Mouse (Mus musculus) thymus, adult 2 months (tissue): ENCODE data around the gene Tmem30a. TPM values are rescaled to one million over a fixed set of nuclear protein-coding genes. Genes with fewer than 3 reads are reported as not detected.

Experiments
- DNase-seq: peaks from one replicate; pipeline ENCODE4 v3.0.0; 2021
- H3K27ac ChIP-seq: fragments of 200-500 bp; 2 replicates; pipeline ENCODE4 v1.5.1; 2012; ENCODE audit warnings: low read length, control low read depth; ENCODE audit not compliant: control insufficient read depth, insufficient read depth
- H3K27me3 ChIP-seq: fragments of 200-500 bp; 2 replicates; pipeline ENCODE4 v1.6.1; 2012; ENCODE audit warnings: mild to moderate bottlenecking, low read length, moderate library complexity, mixed read lengths; ENCODE audit not compliant: control insufficient read depth, insufficient read depth
- H3K36me3 ChIP-seq: fragments of 200-500 bp; 2 replicates; pipeline ENCODE4 v1.6.1; 2012; ENCODE audit warnings: mild to moderate bottlenecking, low read length, moderate library complexity; ENCODE audit not compliant: control insufficient read depth, insufficient read depth
- H3K4me1 ChIP-seq: fragments of 200-500 bp; replicated peaks from 2 replicates; pipeline ENCODE4 v1.6.1; 2012; ENCODE audit warnings: low read length; ENCODE audit not compliant: control insufficient read depth, insufficient read depth
- H3K4me3 ChIP-seq: fragments of 200-500 bp; 2 replicates; pipeline ENCODE4 v1.5.1; 2012; ENCODE audit warnings: mild to moderate bottlenecking, low read length, control low read depth, moderate library complexity; ENCODE audit not compliant: control insufficient read depth, insufficient read depth
- CTCF ChIP-seq: fragments of 200-500 bp; IDR thresholded peaks from 2 replicates; pipeline ENCODE4 v1.5.1; 2012; ENCODE audit warnings: mild to moderate bottlenecking, control low read depth, low read length, moderate library complexity, borderline replicate concordance; ENCODE audit not compliant: control insufficient read depth, poor library complexity, insufficient read depth; ENCODE audit errors: extremely low read depth
- POLR2A ChIP-seq: fragments of 200-500 bp; IDR thresholded peaks from 2 replicates; pipeline ENCODE4 v1.6.1; 2012; ENCODE audit warnings: mild to moderate bottlenecking, low read length, control low read depth, moderate library complexity; ENCODE audit not compliant: control insufficient read depth, poor library complexity, insufficient read depth; ENCODE audit errors: extremely low read depth
- WGBS: fragments of 180-500 bp; shearing (Covaris S2); methylation state at CpG from one replicate; pipeline ENCODE4 v1.1.7; 2018; 5-methylcytosine and 5-hydroxymethylcytosine counted together
- polyA plus RNA-seq: library from polyadenylated mRNA; depleted of rRNA; stranded (reverse); fragments of >200 nt; gene quantifications from 2 replicates; pipeline ENCODE4 v1.2.3, GENCODE M21; 2012; rRNA removed

Tmem30a gene
- polyA plus RNA-seq, 1 experiment, result 50.5 TPM

DNA sequence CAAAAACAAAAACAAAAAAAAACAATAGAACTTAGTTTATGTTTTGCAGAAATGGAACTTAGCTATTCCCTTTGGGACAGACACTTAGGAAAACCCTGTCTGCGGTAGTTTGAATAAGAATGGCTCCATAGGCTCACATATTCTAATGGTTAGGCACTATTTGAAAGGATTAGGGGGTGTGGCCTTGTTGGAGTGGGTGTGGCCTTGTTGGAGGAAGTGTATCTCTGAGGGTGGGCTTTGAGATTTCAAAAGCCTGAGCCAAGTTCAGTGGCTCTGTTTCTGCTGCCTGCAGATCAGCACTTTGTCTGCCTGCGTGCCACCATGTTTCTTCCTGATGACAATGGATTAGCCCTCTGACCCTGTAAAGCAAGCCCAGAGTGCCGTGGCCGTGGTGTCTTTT lies 48.3 kb downstream of the Tmem30a start:
- H3K4me3 ChIP-seq, result no peak overlapping the region
- WGBS, result 91% methylated on average over 4 of the region's 4 CpGs
- TF ChIP-seq CTCF (no peak), POLR2A (no peak)
- no peaks in the 10 kb centered on the region for H3K4me1 ChIP-seq
- no peak for DNase-seq
- H3K27ac ChIP-seq, result no peak overlapping the region
- no peaks in the 10 kb centered on the region for H3K36me3 ChIP-seq
- no peaks in the 10 kb centered on the region for H3K27me3 ChIP-seq

DNA sequence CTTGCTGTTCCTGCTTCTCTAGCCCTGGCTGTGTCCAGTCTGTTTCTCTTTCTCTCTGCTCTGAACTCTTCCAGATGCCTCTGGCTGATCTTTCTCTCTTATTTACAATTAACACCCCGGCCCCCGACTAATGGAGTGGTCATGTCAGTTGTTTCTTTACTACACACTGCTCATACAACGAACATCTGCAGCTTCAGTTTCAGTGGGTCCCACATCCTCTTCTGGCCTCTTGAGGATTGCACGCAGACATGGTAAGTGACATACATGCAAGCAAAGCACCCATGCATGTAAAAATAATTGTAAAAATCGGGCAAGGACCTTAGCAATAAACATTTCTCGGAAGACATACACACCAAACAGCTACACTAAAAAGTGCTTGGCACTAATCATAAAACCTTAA lies 57.7 kb downstream of the Tmem30a start:
- H3K36me3 ChIP-seq, result no peaks in the 10 kb centered on the region
- TF ChIP-seq CTCF (no peak), POLR2A (no peak)
- H3K4me3 ChIP-seq, result no peak overlapping the region
- 90% methylated on average over 6 of the region's 6 CpGs for WGBS
- no peak overlapping the region for H3K27ac ChIP-seq
- H3K27me3 ChIP-seq, result no peaks in the 10 kb centered on the region
- no peaks in the 10 kb centered on the region for H3K4me1 ChIP-seq
- DNase-seq, result no peak

DNA sequence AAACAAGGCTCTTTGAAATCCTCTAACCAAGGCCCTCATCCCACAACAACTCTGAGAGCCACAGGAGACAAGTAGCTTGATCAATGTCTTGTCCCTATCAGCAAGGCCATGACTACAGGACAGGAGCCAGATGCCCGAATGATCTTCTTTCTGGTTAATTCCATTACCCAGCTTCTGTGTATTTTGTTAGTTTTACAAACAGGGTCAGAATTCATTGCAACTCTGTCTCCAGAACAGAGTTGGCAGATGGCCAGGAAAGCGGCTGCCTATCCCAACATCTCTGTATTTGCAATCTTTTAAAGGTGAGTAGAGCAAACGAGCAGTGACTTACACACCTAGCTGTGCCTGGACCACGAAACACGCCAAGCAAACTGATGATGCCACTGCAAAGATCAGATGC lies 63.0 kb downstream of the Tmem30a start:
- TF ChIP-seq CTCF (no peak), POLR2A (no peak)
- no peaks in the 10 kb centered on the region for H3K27me3 ChIP-seq
- no peak overlapping the region for H3K27ac ChIP-seq
- H3K4me3 ChIP-seq, result no peak overlapping the region
- WGBS, result 86% methylated on average over 5 of the region's 5 CpGs
- DNase-seq, result no peak
- no peaks in the 10 kb centered on the region for H3K36me3 ChIP-seq
- no peaks in the 10 kb centered on the region for H3K4me1 ChIP-seq

DNA sequence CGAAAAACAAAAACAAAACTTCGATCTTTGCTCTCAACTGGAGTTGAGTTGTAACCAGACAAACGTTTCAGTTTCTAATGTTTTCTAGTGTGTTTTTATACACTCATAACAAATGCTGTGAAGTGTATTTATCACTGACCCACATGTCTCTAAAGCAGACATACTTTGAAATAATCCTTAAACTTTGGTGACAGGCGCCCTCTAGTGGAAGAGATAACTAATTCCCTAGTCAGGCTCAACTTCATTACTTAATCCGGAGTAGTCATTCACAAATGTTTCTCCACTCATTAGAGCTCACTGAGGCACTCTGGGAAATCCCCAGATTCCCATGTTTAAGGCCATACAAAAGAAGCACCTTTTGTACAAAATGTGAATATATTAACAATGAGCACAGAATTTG lies 70.2 kb downstream of the Tmem30a start:
- DNase-seq, result no peak
- 38% methylated on average over 5 of the region's 5 CpGs for WGBS

DNA sequence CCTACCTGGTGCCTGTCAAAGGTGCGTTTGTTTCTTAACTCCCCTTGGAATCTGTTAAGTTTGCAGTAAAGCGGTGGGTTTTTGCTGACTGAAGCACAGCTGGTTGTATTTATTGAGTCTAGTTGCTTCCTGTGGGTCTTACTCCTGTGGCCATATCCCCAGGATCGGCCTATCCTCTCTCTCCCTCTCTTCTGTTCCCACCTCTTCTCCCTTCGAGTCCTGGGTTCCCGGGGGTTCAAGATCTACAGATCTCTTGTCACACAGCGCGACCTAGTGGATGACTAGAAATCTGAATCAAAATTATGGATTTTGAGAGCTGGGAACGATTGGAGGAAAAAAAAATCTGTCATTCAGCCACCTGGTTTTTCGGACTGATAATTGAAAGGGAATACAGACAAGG lies 72.3 kb downstream of the Tmem30a start:
- Histone ChIP-seq H3K4me3 (no peak overlapping the region), H3K4me1 (no peaks in the 10 kb centered on the region), H3K36me3 (no peaks in the 10 kb centered on the region), H3K27ac (no peak overlapping the region), H3K27me3 (peaks cover 9% of the 10 kb centered on the region; the same call in 1 of the 2 replicates)
- 11% methylated on average over 9 of the region's 9 CpGs for WGBS
- TF ChIP-seq CTCF (no peak), POLR2A (no peak)
- no peak for DNase-seq

More for the DNA sequence above, 70.2 kb downstream of the Tmem30a start:
- no peaks in the 10 kb centered on the region for H3K4me1 ChIP-seq
- no peak overlapping the region for H3K4me3 ChIP-seq
- H3K36me3 ChIP-seq, result no peaks in the 10 kb centered on the region
- H3K27me3 ChIP-seq, result peaks cover 5% of the 10 kb centered on the region; the same call in 1 of the 2 replicates
- no peak for TF ChIP-seq CTCF
- TF ChIP-seq POLR2A, result no peak
- no peak overlapping the region for H3K27ac ChIP-seq

DNA sequence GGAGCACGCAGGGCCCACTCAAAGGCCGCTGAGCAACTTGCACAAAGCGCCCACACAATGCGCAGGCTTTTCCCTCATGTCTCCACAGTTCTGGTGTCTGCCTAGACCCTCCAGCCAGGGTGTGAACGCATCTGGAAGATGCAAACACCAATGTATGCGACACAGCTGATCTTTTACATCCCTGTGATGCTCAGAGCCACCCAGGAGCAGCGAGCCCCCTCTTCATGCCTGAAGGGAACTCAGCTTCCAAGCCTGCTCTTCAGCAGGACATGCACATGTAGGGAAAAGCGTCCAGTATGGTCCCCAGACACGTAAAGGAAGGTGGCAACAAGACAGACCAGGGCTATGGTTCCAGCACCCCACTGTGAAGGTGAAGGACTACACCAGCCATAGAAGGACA lies 73.2 kb downstream of the Tmem30a start:
- no peak for DNase-seq
- no peaks in the 10 kb centered on the region for H3K4me1 ChIP-seq
- H3K27me3 ChIP-seq, result peaks cover 9% of the 10 kb centered on the region; the same call in 1 of the 2 replicates
- WGBS, result 50% methylated on average over 9 of the region's 9 CpGs
- no peaks in the 10 kb centered on the region for H3K36me3 ChIP-seq
- H3K27ac ChIP-seq, result no peak overlapping the region
- H3K4me3 ChIP-seq, result no peak overlapping the region
- no peak for TF ChIP-seq CTCF
- TF ChIP-seq POLR2A, result no peak

DNA sequence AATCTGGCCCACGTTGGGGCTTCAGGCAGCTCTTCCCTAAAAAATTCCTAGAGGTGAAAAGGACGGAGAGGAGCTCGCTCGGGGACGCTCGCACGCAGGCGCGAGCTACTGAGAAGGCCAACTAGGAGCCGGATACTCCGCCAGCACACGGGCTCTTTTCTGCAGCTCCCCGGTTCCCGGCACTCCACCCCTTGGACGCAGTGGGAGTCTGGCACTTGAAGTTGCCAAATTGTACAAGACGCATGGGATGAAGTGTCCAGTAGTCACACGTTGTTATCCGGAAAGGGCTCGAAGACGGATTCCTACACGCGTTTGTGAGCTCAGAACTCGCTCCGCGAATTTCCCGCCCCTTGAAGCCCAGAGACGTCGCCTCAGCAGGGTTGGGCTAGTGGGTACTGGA lies 73.9 kb downstream of the Tmem30a start:
- H3K36me3 ChIP-seq, result no peaks in the 10 kb centered on the region
- H3K4me3 ChIP-seq, result no peak overlapping the region
- no peaks in the 10 kb centered on the region for H3K4me1 ChIP-seq
- TF ChIP-seq POLR2A, result no peak
- TF ChIP-seq CTCF, result no peak
- no peak overlapping the region for H3K27ac ChIP-seq
- 5% methylated on average over 28 of the region's 28 CpGs for WGBS
- no peak for DNase-seq
- H3K27me3 ChIP-seq, result peaks cover 9% of the 10 kb centered on the region; the same call in 1 of the 2 replicates

Other genes starting within 250 kb of the Tmem30a start
- 6.3 and 6.9 TPM in 2 replicates for gene Col12a1, start 74.7 kb downstream of the Tmem30a start, polyA plus RNA-seq
- 146 and 213 TPM in 2 replicates for gene Cox7a2, start 33.6 kb downstream of the Tmem30a start, polyA plus RNA-seq
- gene Filip1, start 219.3 kb upstream of the Tmem30a start, polyA plus RNA-seq, result 0.51 and 0.90 TPM in 2 replicates